ENCODE assay signal across 31 mouse cellular contexts in the genomic region with DNA sequence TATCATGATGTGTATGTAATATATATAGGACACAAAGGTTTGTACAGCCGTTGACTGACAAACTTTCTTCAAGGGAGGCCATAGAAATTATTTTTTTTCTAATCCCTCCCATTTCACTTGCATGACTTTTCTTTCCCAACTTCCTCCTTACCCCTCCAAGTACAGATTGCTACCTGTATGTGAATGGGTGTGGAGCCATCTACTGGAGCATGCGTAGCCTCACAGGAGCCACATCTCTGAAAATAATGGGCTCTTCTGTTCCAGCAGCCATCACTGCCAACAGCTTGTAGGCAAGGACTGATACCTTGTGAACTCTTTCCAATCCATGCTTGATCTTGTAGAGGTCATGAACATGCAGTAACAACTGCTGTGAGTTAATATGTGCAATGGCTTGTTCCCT. TPM values are rescaled to one million over a fixed set of nuclear protein-coding genes. Genes with fewer than 3 reads are reported as not detected.
DNase-seq lines count a peak whose midpoint lies in the region; ATAC-seq and TF ChIP-seq lines count a peak whose summit lies in the region.
"Not testable (repeated sequence)": the region's sequence is repeated elsewhere in the genome, so short reads cannot be mapped to it uniquely, and the experiment has no call there.
"Had no signal": no experiment of that assay in that cellular context is flagged by ENCODE, and none has a peak within 500 bp of the region (broad histone marks: within the 10 kb centered on the region; RNA-seq: fewer than 3 reads in every experiment).

No protein-coding gene starts in this region.

- in situ Hi-C loops in CH12.LX (cut with MboI; ENCODE audit: low pct_ligation_motif_present, low pct_unique_long_range_greater_than_20kb, low sequenced_read_pairs) = not testable (repeated sequence)

- H3K79me2 ChIP-seq in CH12.LX (replicated peaks; ENCODE audit: control insufficient read depth, extremely low read depth, insufficient read depth, poor library complexity, severe bottlenecking) = not testable (repeated sequence)

- H3K4me3 ChIP-seq in CH12.LX (replicated peaks in 1 of 3; ENCODE audit: low read depth in 2 of 3, low read length in 2 of 3, poor library complexity in 1 of 3) = not testable (repeated sequence)

- ATAC-seq in common myeloid progenitor, adult 5-6 weeks (replicated peaks; ENCODE audit: low read depth, poor library complexity, severe bottlenecking) = peak; percentile 67
- ATAC-seq in hematopoietic stem cell, adult 5-6 weeks (replicated peaks in 1 of 2; ENCODE audit: insufficient read depth in 1 of 2, low FRiP score in 2 of 2, low TSS enrichment in 1 of 2, low read depth in 1 of 2, poor library complexity in 2 of 2, severe bottlenecking in 2 of 2) = peak; percentile 86 to 88
- peak; percentile 74 for ATAC-seq in megakaryocyte progenitor cell, adult 5-6 weeks (replicated peaks; ENCODE audit: poor library complexity)
- ATAC-seq in neutrophil, adult 5-6 weeks (ENCODE audit: extremely low read depth, insufficient number of reproducible peaks, low FRiP score, poor library complexity, severe bottlenecking) = peak; percentile 69

- peak in 1 of 2 experiments; percentile 52; a peak in 2 of 4 replicates for TF ChIP-seq CTCF in CH12.LX (conservative IDR thresholded peaks at IDR 0.05 in 1 of 2, IDR thresholded peaks at IDR 0.05 in 1 of 2; ENCODE audit: low read depth in 2 of 2, low read length in 2 of 2)

- H3K9ac ChIP-seq in CH12.LX (ENCODE audit: insufficient read depth, low read depth) = not testable (repeated sequence)

- TF ChIP-seq RAD21 in CH12.LX (IDR thresholded peaks at IDR 0.05; ENCODE audit: low read depth, low read length) = peak; percentile 50

- not testable (repeated sequence) for H3K4me2 ChIP-seq in CH12.LX (ENCODE audit: insufficient read depth, low read depth, poor library complexity, severe bottlenecking)

- not testable (repeated sequence) for DNase-seq in CH12.LX (ENCODE audit: extremely low read depth)
- peak; percentile 13 for DNase-seq in R1 (ENCODE audit: low read depth, low spot score)

- not testable (repeated sequence) for TF ChIP-seq EP300 in CH12.LX (IDR thresholded peaks at IDR 0.05; ENCODE audit: low read length)

- not testable (repeated sequence) for H3K9me3 ChIP-seq in CH12.LX (replicated peaks; ENCODE audit: low read length)

- not testable (repeated sequence) for H3K36me3 ChIP-seq in CH12.LX (replicated peaks in 1 of 2; ENCODE audit: control insufficient read depth in 1 of 2, insufficient read depth in 1 of 2, low read length in 1 of 2)

- not testable (repeated sequence) for TF ChIP-seq POLR2A in CH12.LX (IDR thresholded peaks at IDR 0.05; ENCODE audit: low read depth, low read length)

- not testable (repeated sequence) for H3K27me3 ChIP-seq in CH12.LX (replicated peaks)

- H3K27ac ChIP-seq in CH12.LX (ENCODE audit: insufficient read depth, low read depth) = not testable (repeated sequence)

- dilution Hi-C loops in CH12.LX (cut with MboI; ENCODE audit: extremely low pct_ligation_motif_present, extremely low pct_unique_long_range_greater_than_20kb, low sequenced_read_pairs) = not testable (repeated sequence)

- H3K4me1 ChIP-seq in CH12.LX (ENCODE audit: control insufficient read depth in 1 of 2, insufficient read depth in 2 of 2) = not testable (repeated sequence)

TF ChIP-seq in CH12.LX, 34 proteins besides CTCF, POLR2A, EP300 and RAD21:
- TF ChIP-seq SMC3 (IDR thresholded peaks at IDR 0.05; ENCODE audit: low read depth, low read length) = peak; percentile 34; the same call in 1 of the 2 replicates

RNA-seq across cellular contexts. Expression of gene Clec4d, which starts 13.0 kb away (rescaled TPM):
- total RNA-seq in CH12.LX (2012; rRNA removed) (not detected in 2 replicates), CH12.LX (2014; rRNA removed) (not detected in 2 replicates)
- not detected in 2 replicates for polyA plus RNA-seq in CH12.LX (2012; ENCODE audit: insufficient read length, low read depth)
- total RNA-seq in common myeloid progenitor, adult 5-6 weeks (2017) = 12.8 and 17.3 TPM in 2 replicates
- 0.35 and 4.9 TPM in 2 replicates for total RNA-seq in hematopoietic stem cell, adult 5-6 weeks (2017)
- total RNA-seq in megakaryocyte progenitor cell, adult 5-6 weeks (2015) = 10.5 and 11.3 TPM in 2 replicates
- total RNA-seq in megakaryocyte progenitor cell, adult 5-6 weeks (2017) = 4.1 and 15.2 TPM in 2 replicates
- total RNA-seq in neutrophil, adult 5-6 weeks (2017) = 512 and 520 TPM in 2 replicates
- total RNA-seq: gastrocnemius, adult 18-20 months; gastrocnemius, postnatal 36 days had no signal
- polyA plus RNA-seq: CD4-positive, CD25-positive, alpha-beta regulatory T cell, adult 4 months; cortical plate, adult 2 months; embryonic facial prominence, embryonic 10.5 days; embryonic facial prominence, embryonic 13.5 days; forebrain, embryonic 10.5 days; forebrain, embryonic 13.5 days; forebrain, embryonic 16.5 days; heart, embryonic 14.5 days; hindbrain, embryonic 10.5 days; hindbrain, embryonic 13.5 days; hindbrain, embryonic 16.5 days had no signal

RNA-seq across cellular contexts. Expression of gene Clec4n, which starts 19.2 kb away (rescaled TPM):
- total RNA-seq in CH12.LX (2012; rRNA removed) (not detected in 2 replicates), CH12.LX (2014; rRNA removed) (not detected in 2 replicates)
- not detected in 2 replicates for polyA plus RNA-seq in CH12.LX (2012; ENCODE audit: insufficient read length, low read depth)
- not detected in 2 replicates for total RNA-seq in common myeloid progenitor, adult 5-6 weeks (2017)
- total RNA-seq in hematopoietic stem cell, adult 5-6 weeks (2017) = 0.99 TPM in 1 of 2 replicates, not detected in the other
- total RNA-seq in megakaryocyte progenitor cell, adult 5-6 weeks (2015) = 0.81 TPM in 1 of 2 replicates, not detected in the other
- 0.54 and 1.2 TPM in 2 replicates for total RNA-seq in megakaryocyte progenitor cell, adult 5-6 weeks (2017)
- total RNA-seq in neutrophil, adult 5-6 weeks (2017) = 29.6 and 30.4 TPM in 2 replicates
- total RNA-seq: gastrocnemius, postnatal 36 days had no signal
- polyA plus RNA-seq: C2C12; embryonic facial prominence, embryonic 10.5 days; G1E had no signal

RNA-seq across cellular contexts. Expression of gene Clec4e, which starts 40.8 kb away (rescaled TPM):
- total RNA-seq in CH12.LX (2012; rRNA removed) (not detected in 2 replicates), CH12.LX (2014; rRNA removed) (not detected in 2 replicates)
- polyA plus RNA-seq in CH12.LX (2012; ENCODE audit: insufficient read length, low read depth) = not detected in 2 replicates
- 22.4 and 22.8 TPM in 2 replicates for total RNA-seq in common myeloid progenitor, adult 5-6 weeks (2017)
- 25.4 and 28.7 TPM in 2 replicates for total RNA-seq in hematopoietic stem cell, adult 5-6 weeks (2017)
- 17.8 and 19.3 TPM in 2 replicates for total RNA-seq in megakaryocyte progenitor cell, adult 5-6 weeks (2015)
- total RNA-seq in megakaryocyte progenitor cell, adult 5-6 weeks (2017) = 17.2 and 19.6 TPM in 2 replicates
- total RNA-seq in neutrophil, adult 5-6 weeks (2017) = 180 and 189 TPM in 2 replicates
- total RNA-seq: gastrocnemius, adult 18-20 months; gastrocnemius, postnatal 36 days had no signal
- polyA plus RNA-seq: C2C12; cerebellum, adult 2 months; cortical plate, adult 2 months; embryonic facial prominence, embryonic 10.5 days; embryonic facial prominence, embryonic 13.5 days; forebrain, embryonic 10.5 days; forebrain, embryonic 13.5 days; forebrain, embryonic 16.5 days; heart, embryonic 11.5 days; hindbrain, embryonic 10.5 days; hindbrain, embryonic 13.5 days; hindbrain, embryonic 16.5 days; intestine, embryonic 15.5 days had no signal

RNA-seq across cellular contexts. Expression of gene Vmn2r19, which starts 59.3 kb away (rescaled TPM):
- not detected in 2 replicates for total RNA-seq in CH12.LX (2012; rRNA removed)
- total RNA-seq in CH12.LX (2014; rRNA removed) = not detected in 2 replicates
- not detected in 2 replicates for polyA plus RNA-seq in CH12.LX (2012; ENCODE audit: insufficient read length, low read depth)
- total RNA-seq in common myeloid progenitor, adult 5-6 weeks (2017) = not detected in 2 replicates
- not detected in 2 replicates for total RNA-seq in hematopoietic stem cell, adult 5-6 weeks (2017)
- total RNA-seq in megakaryocyte progenitor cell, adult 5-6 weeks (2015) = not detected in 2 replicates
- total RNA-seq in megakaryocyte progenitor cell, adult 5-6 weeks (2017) = not detected in 2 replicates
- not detected in 2 replicates for total RNA-seq in neutrophil, adult 5-6 weeks (2017)
- total RNA-seq: adrenal gland, adult 18-20 months; adrenal gland, postnatal 10 days; adrenal gland, postnatal 36 days; G1E; gastrocnemius, adult 18-20 months; gastrocnemius, postnatal 10 days; gastrocnemius, postnatal 36 days; heart, adult 8-10 months; heart, postnatal 25 days had no signal
- polyA plus RNA-seq: C2C12; CD4-positive, CD25-positive, alpha-beta regulatory T cell, adult 4 months; cerebellum, adult 2 months; cortical plate, adult 2 months; embryonic facial prominence, embryonic 10.5 days; embryonic facial prominence, embryonic 13.5 days; forebrain, embryonic 10.5 days; forebrain, embryonic 13.5 days; forebrain, embryonic 16.5 days; G1E; heart, embryonic 11.5 days; heart, embryonic 14.5 days; heart, postnatal 0 days; hindbrain, embryonic 10.5 days; hindbrain, embryonic 13.5 days; hindbrain, embryonic 16.5 days; intestine, embryonic 15.5 days had no signal

Comparison
In these comparisons a context has a peak if more than half of its experiments do, and no peak if none do; other contexts are left out.
1. RNA of gene Clec4d, which starts 13.0 kb away (total RNA-seq): 512 to 520 TPM in neutrophil, adult 5-6 weeks; 12.8 to 17.3 TPM in common myeloid progenitor, adult 5-6 weeks, 4.1 to 15.2 TPM in megakaryocyte progenitor cell, adult 5-6 weeks, 0.35 to 4.9 TPM in hematopoietic stem cell, adult 5-6 weeks and not detected in CH12.LX; every median in the first group is over 10 times any median in the second.
2. RNA of gene Clec4n, which starts 19.2 kb away (total RNA-seq): 29.6 to 30.4 TPM in neutrophil, adult 5-6 weeks; 0.54 to 1.2 TPM in megakaryocyte progenitor cell, adult 5-6 weeks, 0.99 TPM in hematopoietic stem cell, adult 5-6 weeks, not detected in CH12.LX and not detected in common myeloid progenitor, adult 5-6 weeks; every median in the first group is over 10 times any median in the second.
3. RNA of gene Clec4e, which starts 40.8 kb away (total RNA-seq): 180 to 189 TPM in neutrophil, adult 5-6 weeks, 25.4 to 28.7 TPM in hematopoietic stem cell, adult 5-6 weeks, 22.4 to 22.8 TPM in common myeloid progenitor, adult 5-6 weeks and 17.2 to 19.6 TPM in megakaryocyte progenitor cell, adult 5-6 weeks; not detected in CH12.LX; every median in the first group is over 10 times any median in the second.
4. Peak in every context shown above with its lines, with median percentiles within 50 percentile points of each other: ATAC-seq.